Mouse (Mus musculus): ENCODE data around the gene Nfya. TPM values are rescaled to one million over a fixed set of nuclear protein-coding genes. Genes with fewer than 3 reads are reported as not detected.
A peak's percentile ranks its signal among the peaks of the same experiment; 100 is the strongest.

Gene Nfya
- polyA plus RNA-seq, 1 experiment from 2014 or later = 8.0 TPM

- no peak overlapping the region for H3K4me2 ChIP-seq
- H3K27me3 ChIP-seq = no peaks in the 10 kb centered on the region
- ATAC-seq (ENCODE audit: insufficient read depth) = no peak
- H3K9ac ChIP-seq = no peak overlapping the region
- 50% methylated on average over 5 of the region's 5 CpGs for WGBS (ENCODE audit: insufficient replicate concordance)
- peaks cover 89% of the 10 kb centered on the region for H3K36me3 ChIP-seq (replicated peaks)
- peaks cover 7% of the 10 kb centered on the region for H3K4me1 ChIP-seq (replicated peaks)
- no peak overlapping the region for H3K4me3 ChIP-seq (replicated peaks)
- H3K27ac ChIP-seq (replicated peaks) = no peak overlapping the region
- H3K9me3 ChIP-seq (replicated peaks) = no peaks in the 10 kb centered on the region
These were observed 20.3 kb downstream of the Nfya start for GRCm38 (mm10) chr17:48389442-48389841.

- no peak for ATAC-seq (ENCODE audit: insufficient read depth)
- Histone ChIP-seq H3K36me3 (replicated peaks) (peaks cover 81% of the 10 kb centered on the region), H3K27ac (replicated peaks) (no peak overlapping the region), H3K4me1 (replicated peaks) (peaks cover 7% of the 10 kb centered on the region), H3K4me2 (no peak overlapping the region), H3K4me3 (replicated peaks) (no peak overlapping the region), H3K27me3 (no peaks in the 10 kb centered on the region), H3K9ac (no peak overlapping the region), H3K9me3 (replicated peaks) (no peaks in the 10 kb centered on the region)
- 82% methylated on average over 2 of the region's 2 CpGs for WGBS (ENCODE audit: insufficient replicate concordance)
These were observed 21.0 kb downstream of the Nfya start for GRCm38 (mm10) chr17:48388666-48389065.

- 19% methylated on average over 2 of the region's 2 CpGs for WGBS (ENCODE audit: insufficient replicate concordance)
These were observed 23.8 kb downstream of the Nfya start for GRCm38 (mm10) chr17:48385786-48386461.

GRCm38 (mm10) chr17:48379050-48379449 lies 30.7 kb downstream of the Nfya start:
- H3K36me3 ChIP-seq (replicated peaks) = no peaks in the 10 kb centered on the region
- H3K4me3 ChIP-seq (replicated peaks) = no peak overlapping the region
- no peaks in the 10 kb centered on the region for H3K4me1 ChIP-seq (replicated peaks)
- H3K27me3 ChIP-seq = no peaks in the 10 kb centered on the region
- no peaks in the 10 kb centered on the region for H3K9me3 ChIP-seq (replicated peaks)
- no peak for ATAC-seq (ENCODE audit: insufficient read depth)
- H3K27ac ChIP-seq (replicated peaks) = no peak overlapping the region
- no peak overlapping the region for H3K4me2 ChIP-seq
- H3K9ac ChIP-seq = no peak overlapping the region

More at GRCm38 (mm10) chr17:48385786-48386461, 23.8 kb downstream of the Nfya start:
- H3K9ac ChIP-seq = no peak overlapping the region
- no peaks in the 10 kb centered on the region for H3K27me3 ChIP-seq
- H3K4me1 ChIP-seq (replicated peaks) = peaks cover 7% of the 10 kb centered on the region
- no peak overlapping the region for H3K27ac ChIP-seq (replicated peaks)
- H3K9me3 ChIP-seq (replicated peaks) = no peaks in the 10 kb centered on the region
- no peak overlapping the region for H3K4me2 ChIP-seq
- H3K36me3 ChIP-seq (replicated peaks) = peaks cover 54% of the 10 kb centered on the region
- H3K4me3 ChIP-seq (replicated peaks) = no peak overlapping the region
- no peak for ATAC-seq (ENCODE audit: insufficient read depth)

GRCm38 (mm10) chr17:48376102-48376501 lies 33.6 kb downstream of the Nfya start:
- ATAC-seq (ENCODE audit: insufficient read depth) = no peak
- Histone ChIP-seq H3K27me3 (no peaks in the 10 kb centered on the region), H3K36me3 (replicated peaks) (no peaks in the 10 kb centered on the region), H3K4me3 (replicated peaks) (no peak overlapping the region), H3K4me1 (replicated peaks) (no peaks in the 10 kb centered on the region), H3K4me2 (no peak overlapping the region), H3K27ac (replicated peaks) (no peak overlapping the region), H3K9me3 (replicated peaks) (no peaks in the 10 kb centered on the region), H3K9ac (no peak overlapping the region)
- WGBS (ENCODE audit: insufficient replicate concordance) = 77% methylated on average over 1 of the region's 1 CpGs

GRCm38 (mm10) chr17:48372987-48373386 lies 36.7 kb downstream of the Nfya start:
- H3K4me3 ChIP-seq (replicated peaks) = no peak overlapping the region
- no peaks in the 10 kb centered on the region for H3K36me3 ChIP-seq (replicated peaks)
- no peak for ATAC-seq (ENCODE audit: insufficient read depth)
- no peak overlapping the region for H3K27ac ChIP-seq (replicated peaks)
- H3K27me3 ChIP-seq = no peaks in the 10 kb centered on the region
- H3K9me3 ChIP-seq (replicated peaks) = no peaks in the 10 kb centered on the region
- no peak overlapping the region for H3K9ac ChIP-seq
- H3K4me2 ChIP-seq = no peak overlapping the region
- WGBS (ENCODE audit: insufficient replicate concordance) = 66% methylated on average over 8 of the region's 8 CpGs
- no peaks in the 10 kb centered on the region for H3K4me1 ChIP-seq (replicated peaks)

GRCm38 (mm10) chr17:48371621-48372020 lies 38.1 kb downstream of the Nfya start:
- Histone ChIP-seq H3K4me3 (replicated peaks) (no peak overlapping the region), H3K36me3 (replicated peaks) (no peaks in the 10 kb centered on the region), H3K4me2 (no peak overlapping the region), H3K4me1 (replicated peaks) (no peaks in the 10 kb centered on the region), H3K9ac (no peak overlapping the region), H3K9me3 (replicated peaks) (no peaks in the 10 kb centered on the region), H3K27me3 (no peaks in the 10 kb centered on the region), H3K27ac (replicated peaks) (no peak overlapping the region)
- ATAC-seq (ENCODE audit: insufficient read depth) = no peak

- Histone ChIP-seq H3K36me3 (replicated peaks) (no peaks in the 10 kb centered on the region), H3K9me3 (replicated peaks) (no peaks in the 10 kb centered on the region), H3K4me1 (replicated peaks) (peaks cover 21% of the 10 kb centered on the region), H3K4me2 (no peak overlapping the region), H3K9ac (no peak overlapping the region), H3K4me3 (replicated peaks) (no peak overlapping the region), H3K27ac (replicated peaks) (no peak overlapping the region), H3K27me3 (no peaks in the 10 kb centered on the region)
- no peak for ATAC-seq (ENCODE audit: insufficient read depth)
- 75% methylated on average over 5 of the region's 5 CpGs for WGBS (ENCODE audit: insufficient replicate concordance)
These were observed 42.9 kb downstream of the Nfya start for GRCm38 (mm10) chr17:48366806-48367205.

GRCm38 (mm10) chr17:48365511-48366155 lies 44.1 kb downstream of the Nfya start:
- no peak for ATAC-seq (ENCODE audit: insufficient read depth)
- no peak overlapping the region for H3K4me2 ChIP-seq
- H3K27ac ChIP-seq (replicated peaks) = no peak overlapping the region
- WGBS (ENCODE audit: insufficient replicate concordance) = 69% methylated on average over 9 of the region's 9 CpGs
- H3K9me3 ChIP-seq (replicated peaks) = no peaks in the 10 kb centered on the region
- no peaks in the 10 kb centered on the region for H3K36me3 ChIP-seq (replicated peaks)
- no peak overlapping the region for H3K9ac ChIP-seq
- no peak overlapping the region for H3K4me3 ChIP-seq (replicated peaks)
- peaks cover 30% of the 10 kb centered on the region for H3K4me1 ChIP-seq (replicated peaks)
- no peaks in the 10 kb centered on the region for H3K27me3 ChIP-seq

GRCm38 (mm10) chr17:48363421-48363965 lies 46.2 kb downstream of the Nfya start:
- ATAC-seq (ENCODE audit: insufficient read depth) = peak; percentile 23
- peaks cover 40% of the 10 kb centered on the region for H3K4me1 ChIP-seq (replicated peaks)
- no peak overlapping the region for H3K9ac ChIP-seq
- no peak overlapping the region for H3K4me2 ChIP-seq
- H3K4me3 ChIP-seq (replicated peaks) = no peak overlapping the region
- no peaks in the 10 kb centered on the region for H3K36me3 ChIP-seq (replicated peaks)
- no peaks in the 10 kb centered on the region for H3K27me3 ChIP-seq
- WGBS (ENCODE audit: insufficient replicate concordance) = 28% methylated on average over 6 of the region's 6 CpGs
- no peaks in the 10 kb centered on the region for H3K9me3 ChIP-seq (replicated peaks)
- no peak overlapping the region for H3K27ac ChIP-seq (replicated peaks)

GRCm38 (mm10) chr17:48362966-48363365 lies 46.7 kb downstream of the Nfya start:
- Histone ChIP-seq H3K4me3 (replicated peaks) (no peak overlapping the region), H3K9ac (no peak overlapping the region), H3K27ac (replicated peaks) (no peak overlapping the region), H3K4me2 (no peak overlapping the region), H3K9me3 (replicated peaks) (no peaks in the 10 kb centered on the region), H3K4me1 (replicated peaks) (peaks cover 40% of the 10 kb centered on the region), H3K27me3 (no peaks in the 10 kb centered on the region), H3K36me3 (replicated peaks) (no peaks in the 10 kb centered on the region)
- no peak for ATAC-seq (ENCODE audit: insufficient read depth)
- 76% methylated on average over 8 of the region's 8 CpGs for WGBS (ENCODE audit: insufficient replicate concordance)

Data from liver, embryonic 15.5 days (tissue).